Mouse (Mus musculus) liver, embryonic 14.5 days (tissue): ENCODE data around the gene Use1.

Experiments
- CTCF ChIP-seq: IDR thresholded peaks from 2 replicates; pipeline ENCODE4 v1.5.1; 2016; ENCODE audit warnings: antibody characterized with exemption, low read depth, control low read depth
- EP300 ChIP-seq: IDR thresholded peaks from 2 replicates; pipeline ENCODE4 v1.6.1; 2016; ENCODE audit warnings: antibody characterized with exemption, low read depth

DNA sequence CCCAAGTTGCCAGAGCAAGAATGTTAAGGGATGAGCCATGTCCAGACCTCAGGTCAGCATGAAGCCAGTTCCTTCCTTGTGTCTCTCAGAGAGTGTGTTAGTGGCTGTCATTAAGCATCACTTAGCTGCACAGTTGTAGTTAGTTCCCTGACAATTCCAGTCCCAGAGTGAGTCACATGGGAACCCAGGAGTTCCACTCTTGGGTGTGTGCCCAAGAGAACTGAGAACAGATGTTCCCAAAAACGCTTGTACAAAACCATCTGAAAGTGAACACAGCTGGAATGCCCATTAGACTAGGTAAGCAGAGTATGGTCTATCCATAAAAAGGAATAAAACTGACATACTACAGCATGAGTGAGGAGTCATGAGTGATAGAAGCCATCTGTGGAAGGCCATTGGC, 20.1 kb upstream of the Use1 start:
- TF ChIP-seq EP300 (no peak), CTCF (no peak)
